Mouse (Mus musculus) adrenal gland, adult 2 months (tissue): ENCODE results near the gene Hist1h2ae. TPM values are rescaled to one million over a fixed set of nuclear protein-coding genes. Genes with fewer than 3 reads are reported as not detected.
"Not testable (repeated sequence)": the region's sequence is repeated elsewhere in the genome, so short reads cannot be mapped to it uniquely, and the experiment has no call there.

Experiments used
- DNase-seq: peaks from one replicate; pipeline ENCODE4 v3.0.0; 2021
- polyA plus RNA-seq: library from polyadenylated mRNA; depleted of rRNA; stranded (reverse); fragments of >200 nt; gene quantifications from 2 replicates; pipeline ENCODE4 v1.2.3, GENCODE M21; 2012
- total RNA-seq, 2 experiments: library from RNA; stranded (reverse); gene quantifications; 2 replicates each; pipeline ENCODE4 v1.2.3; 2021

Hist1h2ae gene
- total and polyA plus RNA-seq, 3 experiments = 0.90 to 4.9 (median 2.7) TPM

GRCm38 (mm10) chr13:23541497-23541896 is 29.5 kb downstream of the Hist1h2ae start:
- no peak for DNase-seq

GRCm38 (mm10) chr13:23539821-23540220 is 31.2 kb downstream of the Hist1h2ae start:
- DNase-seq = not testable (repeated sequence)

DNA sequence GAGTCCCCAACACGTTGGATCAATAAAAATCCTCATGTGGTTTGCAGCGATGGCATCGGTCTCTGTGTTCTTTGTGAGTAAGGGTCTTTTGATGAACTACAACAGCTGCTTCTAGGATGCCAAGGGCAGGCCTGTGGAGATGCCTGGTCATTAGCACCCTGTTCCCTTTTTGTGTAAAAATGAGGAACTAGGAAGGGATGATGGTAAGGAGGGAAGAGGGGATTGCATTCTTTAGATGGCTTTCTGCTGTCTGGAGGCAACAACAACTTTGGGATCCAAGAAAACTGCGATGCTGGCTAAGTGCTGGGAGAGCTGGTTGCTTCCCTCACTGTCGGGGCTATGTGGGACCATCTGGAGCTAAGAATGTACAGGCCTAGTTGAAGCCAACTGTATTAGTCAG is 32.8 kb downstream of the Hist1h2ae start:
- no peak for DNase-seq

DNA sequence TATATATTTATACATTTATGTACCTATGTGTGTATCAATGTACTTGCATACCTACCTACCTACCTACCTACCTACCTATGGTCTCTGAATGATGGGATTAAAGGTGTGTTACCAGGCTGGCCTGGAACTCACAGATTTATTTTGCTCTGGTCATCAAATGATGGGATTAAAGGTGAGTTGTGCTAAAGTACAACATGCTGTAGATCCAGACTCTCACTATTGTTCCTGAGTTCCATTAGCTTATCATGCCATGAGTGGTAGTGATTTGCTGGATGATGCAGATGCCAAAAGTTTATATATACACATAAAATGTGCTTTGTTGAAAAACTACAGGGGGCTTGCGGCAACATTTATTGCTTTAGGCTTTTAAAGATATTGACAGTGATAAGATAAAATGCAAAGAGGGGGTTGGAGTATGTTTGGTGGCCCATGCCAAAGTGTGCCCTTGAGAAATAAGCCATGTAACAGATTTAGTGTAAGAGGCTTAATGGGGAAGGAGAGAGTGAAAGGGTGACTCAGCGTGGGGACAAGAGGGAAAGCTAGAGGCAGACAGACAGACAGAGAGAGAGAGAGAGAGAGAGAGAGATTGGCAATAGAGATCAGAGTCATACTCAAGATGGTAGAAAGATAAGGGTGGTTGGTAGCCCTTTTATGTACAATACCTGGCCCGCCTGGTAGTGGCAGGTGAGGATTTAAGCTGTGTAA is 33.9 kb downstream of the Hist1h2ae start:
- no peak for DNase-seq

GRCm38 (mm10) chr13:23536076-23536822 is 34.8 kb downstream of the Hist1h2ae start:
- no peak for DNase-seq

- DNase-seq = peak; percentile 90
These were observed 35.6 kb downstream of the Hist1h2ae start, which contains the start of gene Hist1h3g for GRCm38 (mm10) chr13:23535137-23536075. TSS of gene Hist1h3g (plus strand) at chr13:23535422.

- peak; percentile 39 for DNase-seq
These were observed 36.5 kb downstream of the Hist1h2ae start for GRCm38 (mm10) chr13:23534368-23535131.

DNA sequence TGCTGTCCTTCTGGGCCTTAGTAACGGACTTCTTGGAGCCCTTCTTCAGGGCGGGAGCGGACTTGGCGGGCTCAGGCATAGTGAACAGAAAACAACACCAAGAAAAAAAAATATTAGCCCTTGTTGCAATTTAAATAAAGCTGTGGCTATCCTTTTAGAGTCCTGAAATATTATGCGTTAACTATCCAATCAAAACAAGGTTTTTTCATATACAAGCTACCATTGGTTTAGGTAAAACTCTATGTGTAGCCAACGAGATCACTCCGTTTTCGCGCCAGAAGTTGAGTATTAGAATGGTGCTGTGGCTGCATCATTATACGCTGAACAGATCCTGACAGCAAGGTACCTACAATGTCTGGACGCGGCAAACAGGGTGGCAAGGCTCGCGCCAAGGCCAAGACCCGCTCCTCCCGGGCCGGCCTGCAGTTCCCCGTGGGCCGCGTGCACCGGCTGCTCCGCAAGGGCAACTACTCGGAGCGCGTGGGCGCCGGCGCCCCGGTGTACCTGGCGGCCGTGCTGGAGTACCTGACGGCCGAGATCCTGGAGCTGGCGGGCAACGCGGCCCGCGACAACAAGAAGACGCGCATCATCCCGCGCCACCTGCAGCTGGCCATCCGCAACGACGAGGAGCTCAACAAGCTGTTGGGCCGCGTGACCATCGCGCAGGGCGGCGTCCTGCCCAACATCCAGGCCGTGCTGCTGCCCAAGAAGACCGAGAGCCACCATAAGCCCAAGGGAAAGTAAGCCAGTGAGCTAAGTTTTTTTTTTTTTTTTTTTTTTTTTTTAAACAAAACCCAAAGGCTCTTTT is 37.3 kb downstream of the Hist1h2ae start, which contains the start of gene Hist1h2af:
Gene Hist1h2af (plus strand): TSS at position 347 of the 808 bp plus-strand sequence.
- DNase-seq = peak; percentile 62

GRCm38 (mm10) chr13:23532262-23533075 is 38.6 kb downstream of the Hist1h2ae start:
- no peak for DNase-seq

DNA sequence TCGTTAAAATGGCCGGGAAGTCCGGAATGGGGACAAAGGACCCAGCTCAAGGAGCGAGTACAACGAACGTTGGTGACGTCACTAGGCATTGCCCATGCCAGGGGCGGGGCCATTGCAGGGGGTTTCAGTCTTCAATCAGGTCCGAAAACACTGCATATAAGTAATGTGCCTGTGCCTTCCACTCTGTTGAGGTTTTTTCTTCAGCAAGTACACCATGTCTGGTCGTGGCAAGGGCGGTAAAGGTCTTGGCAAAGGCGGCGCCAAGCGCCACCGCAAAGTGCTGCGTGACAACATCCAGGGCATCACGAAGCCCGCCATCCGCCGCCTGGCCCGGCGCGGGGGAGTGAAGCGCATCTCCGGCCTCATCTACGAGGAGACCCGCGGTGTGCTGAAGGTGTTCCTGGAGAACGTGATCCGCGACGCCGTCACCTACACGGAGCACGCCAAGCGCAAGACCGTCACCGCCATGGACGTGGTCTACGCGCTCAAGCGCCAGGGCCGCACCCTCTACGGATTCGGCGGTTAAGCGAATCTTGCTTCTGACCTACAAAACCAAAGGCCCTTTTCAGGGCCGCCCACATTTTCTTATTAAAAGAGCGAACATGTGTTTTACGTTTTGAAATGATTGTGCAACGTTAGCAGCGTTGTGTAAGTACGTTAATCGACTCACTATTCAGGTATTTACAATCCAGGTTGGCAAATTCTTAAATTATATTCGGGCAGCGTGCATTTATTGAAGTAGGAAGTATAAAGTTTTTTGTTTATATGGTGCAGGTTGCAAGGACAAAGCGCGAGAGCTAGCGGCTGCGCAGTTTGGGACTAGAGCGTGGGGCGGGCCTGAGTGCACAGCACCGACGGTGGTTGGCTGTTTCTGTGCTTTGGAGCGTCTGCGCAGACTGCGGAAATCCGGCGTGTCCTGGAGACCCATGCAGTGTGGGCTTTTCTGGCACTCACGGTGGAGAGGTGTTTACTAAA is 39.8 kb downstream of the Hist1h2ae start, which contains the start of gene Hist1h4h:
Gene Hist1h4h (plus strand): TSS at position 150 of the 975 bp plus-strand sequence.
- peak; percentile 97 for DNase-seq

DNA sequence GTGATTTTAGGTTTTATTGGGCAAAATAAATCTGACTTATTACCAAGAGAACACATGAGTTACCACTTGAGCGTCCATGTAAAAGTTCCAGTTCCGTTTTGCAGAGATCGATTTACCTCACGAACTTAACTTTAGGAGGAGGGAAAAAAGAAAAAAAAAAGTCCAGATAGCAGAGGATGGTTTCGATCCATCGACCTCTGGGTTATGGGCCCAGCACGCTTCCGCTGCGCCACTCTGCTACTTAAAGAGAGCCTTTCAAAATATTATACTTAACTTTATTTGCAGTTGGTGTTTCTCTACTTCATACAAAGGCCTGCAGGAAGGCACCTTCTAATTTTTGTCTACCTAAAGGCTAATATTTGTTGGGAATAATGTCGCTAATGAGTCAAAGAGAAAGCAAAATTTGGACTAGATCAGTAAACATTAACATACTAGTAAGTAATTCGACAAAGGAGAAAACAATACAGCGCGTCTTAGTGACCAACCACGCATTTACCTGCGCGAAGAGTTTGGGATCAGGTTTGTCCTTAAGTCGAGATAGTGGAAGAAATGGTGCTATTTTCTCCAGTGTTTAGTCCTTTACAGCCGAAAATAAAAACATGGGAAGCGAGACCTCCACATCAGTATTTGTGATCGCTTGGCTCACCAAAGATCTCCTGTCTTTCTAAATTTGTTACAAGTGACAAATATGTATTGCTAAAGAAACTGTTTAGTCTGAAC is 40.7 kb downstream of the Hist1h2ae start:
- peak; percentile 75 for DNase-seq

GRCm38 (mm10) chr13:23529480-23530165 is 41.4 kb downstream of the Hist1h2ae start:
- no peak for DNase-seq

DNA sequence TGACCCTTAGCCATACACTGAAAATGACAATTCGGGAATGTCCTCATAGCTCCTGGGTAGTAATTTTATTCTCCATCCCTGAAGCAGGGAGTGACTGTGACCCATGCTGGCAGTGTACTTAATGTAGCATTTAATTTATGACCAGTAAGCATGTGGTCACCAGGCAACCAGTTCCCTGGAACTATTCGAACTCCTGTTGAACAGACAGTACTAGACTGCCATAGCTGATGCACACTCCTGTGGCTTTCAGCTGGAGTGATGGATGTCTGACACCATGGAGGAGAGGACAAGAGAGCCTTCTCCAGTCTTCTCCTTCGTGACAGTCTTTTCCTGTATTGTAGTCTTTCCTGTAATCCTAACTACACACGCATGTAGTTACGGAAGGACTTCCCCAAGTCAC is 42.0 kb downstream of the Hist1h2ae start:
- DNase-seq = no peak

GRCm38 (mm10) chr13:23526312-23526711 is 44.7 kb downstream of the Hist1h2ae start:
- peak; percentile 90 for DNase-seq

GRCm38 (mm10) chr13:23525901-23526300 is 45.1 kb downstream of the Hist1h2ae start:
- DNase-seq = no peak

DNA sequence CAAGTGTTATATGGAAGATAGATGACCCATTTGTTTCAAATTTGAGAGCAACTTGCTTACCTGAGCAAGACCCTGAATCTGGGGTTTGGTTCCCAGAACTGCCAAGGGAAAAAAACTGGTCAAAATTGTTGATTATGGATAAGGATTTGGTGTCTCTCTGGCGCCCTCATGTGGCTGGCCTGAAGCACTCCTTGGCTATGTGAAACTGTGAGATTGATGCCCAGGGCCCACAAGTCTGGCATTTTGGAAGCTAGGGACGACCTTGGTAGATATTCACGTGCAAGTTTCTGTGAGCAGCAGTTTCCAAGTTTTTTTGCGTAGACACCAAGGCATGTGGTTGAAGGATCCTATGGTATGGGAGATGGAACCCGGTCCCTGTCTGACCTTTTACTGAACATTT is 46.4 kb downstream of the Hist1h2ae start:
- peak; percentile 81 for DNase-seq

DNA sequence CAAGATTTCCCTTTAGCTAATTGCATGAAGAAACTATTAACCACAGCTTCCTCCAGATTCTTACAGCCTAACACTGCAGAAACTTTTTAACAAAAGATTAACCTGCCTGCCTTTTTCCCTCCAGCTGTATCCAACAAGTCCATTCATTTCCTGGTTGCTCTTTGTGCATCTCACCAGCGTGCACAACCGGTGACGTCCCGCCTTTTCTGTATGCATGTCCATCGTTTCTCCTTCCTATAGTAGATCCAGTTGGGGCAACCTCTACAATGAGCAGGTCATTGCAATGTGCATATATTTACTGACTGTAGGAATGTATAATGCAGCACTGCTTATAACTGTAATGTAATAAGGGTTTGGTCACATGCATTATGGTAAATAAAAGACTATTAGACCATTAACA is 47.0 kb downstream of the Hist1h2ae start:
- DNase-seq = no peak
